Mouse (Mus musculus): Measurements from ENCODE around the gene Ankib1. TPM values are rescaled to one million over a fixed set of nuclear protein-coding genes. Genes with fewer than 3 reads are reported as not detected.
"Not testable (repeated sequence)": the region's sequence is repeated elsewhere in the genome, so short reads cannot be mapped to it uniquely, and the experiment has no call there.

Ankib1 gene
- polyA plus RNA-seq, 1 experiment from 2014 or later: 9.9 TPM

GRCm38 (mm10) chr5:3702180-3702579 is 100.5 kb downstream of the Ankib1 start:
- H3K4me3 ChIP-seq: no peak overlapping the region
- H3K9me3 ChIP-seq: no peaks in the 10 kb centered on the region
- peaks cover 60% of the 10 kb centered on the region for H3K36me3 ChIP-seq (replicated peaks)
- no peak overlapping the region for H3K27ac ChIP-seq
- H3K27me3 ChIP-seq (ENCODE audit: poor library complexity, severe bottlenecking): no peaks in the 10 kb centered on the region
- WGBS: 94% methylated on average over 4 of the region's 4 CpGs
- DNase-seq (ENCODE audit: extremely low spot score, low spot score): no peak
- H3K4me1 ChIP-seq: no peaks in the 10 kb centered on the region

DNA sequence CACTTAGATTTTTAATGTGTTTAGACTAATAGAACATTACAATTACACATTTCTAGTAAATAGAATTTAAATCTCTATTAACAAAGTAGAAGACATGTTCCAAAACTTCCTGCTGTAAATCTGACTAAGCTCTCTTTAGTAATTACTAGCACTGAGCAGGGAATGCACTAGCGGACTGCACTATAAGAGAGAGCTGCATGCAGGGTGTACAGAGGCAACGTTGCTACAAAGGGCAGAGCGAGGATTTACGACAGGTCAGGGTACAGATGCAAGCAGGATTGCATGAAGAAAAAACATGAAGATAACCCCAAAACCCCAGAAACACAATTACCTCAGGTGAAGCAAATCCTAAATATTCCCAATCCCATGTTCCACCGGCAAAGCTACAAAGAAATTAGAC is 102.7 kb downstream of the Ankib1 start:
- Histone ChIP-seq H3K27ac (no peak overlapping the region), H3K36me3 (replicated peaks) (peaks cover 71% of the 10 kb centered on the region), H3K27me3 (ENCODE audit: poor library complexity, severe bottlenecking) (no peaks in the 10 kb centered on the region), H3K9me3 (no peaks in the 10 kb centered on the region), H3K4me3 (no peak overlapping the region), H3K4me1 (no peaks in the 10 kb centered on the region)
- no peak for DNase-seq (ENCODE audit: extremely low spot score, low spot score)
- 94% methylated on average over 5 of the region's 5 CpGs for WGBS

DNA sequence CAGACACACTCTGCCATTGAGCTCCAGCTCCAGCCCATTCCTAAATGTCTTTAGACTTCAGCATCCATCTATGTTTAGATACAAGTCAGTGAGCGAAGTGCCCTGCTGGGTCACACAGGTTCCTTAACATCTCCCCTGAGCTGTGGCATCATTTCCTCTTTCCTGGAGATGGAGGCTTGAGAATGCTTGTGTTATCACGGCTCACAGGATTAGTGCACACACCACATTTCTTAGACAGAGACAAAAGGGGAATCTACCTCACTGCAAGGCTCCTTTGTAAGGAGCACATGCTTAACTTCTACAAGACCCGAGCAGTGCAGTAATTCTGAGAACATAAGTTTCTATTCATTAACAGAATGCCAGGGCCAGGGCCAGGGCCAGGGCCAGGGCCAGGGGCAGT is 106.7 kb downstream of the Ankib1 start:
- no peak for DNase-seq (ENCODE audit: extremely low spot score, low spot score)
- H3K4me3 ChIP-seq: no peak overlapping the region
- WGBS: 81% methylated on average over 3 of the region's 3 CpGs
- no peaks in the 10 kb centered on the region for H3K27me3 ChIP-seq (ENCODE audit: poor library complexity, severe bottlenecking)
- peaks cover 86% of the 10 kb centered on the region for H3K36me3 ChIP-seq (replicated peaks)
- no peaks in the 10 kb centered on the region for H3K9me3 ChIP-seq
- H3K27ac ChIP-seq: no peak overlapping the region
- H3K4me1 ChIP-seq: no peaks in the 10 kb centered on the region

DNA sequence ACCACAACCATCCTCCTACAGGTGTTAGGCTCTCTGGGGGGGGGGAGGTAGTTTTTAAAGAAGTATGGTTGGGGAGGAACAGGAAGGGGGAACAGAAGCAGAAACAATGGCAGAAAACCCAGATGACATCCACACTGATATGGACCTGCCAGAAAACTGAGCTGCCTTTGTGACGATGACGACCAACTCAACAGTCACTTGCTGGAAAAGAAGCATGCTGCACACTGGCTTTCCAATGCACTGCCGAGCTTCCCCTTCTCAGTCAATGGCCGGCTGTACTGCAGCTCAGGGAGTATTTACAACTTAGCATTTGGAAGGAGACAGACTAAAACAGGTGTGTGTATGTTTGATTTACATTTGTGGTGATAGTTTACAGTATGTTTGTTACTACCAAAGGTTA is 107.5 kb downstream of the Ankib1 start:
- Histone ChIP-seq H3K27ac (no peak overlapping the region), H3K36me3 (replicated peaks) (peaks cover 80% of the 10 kb centered on the region), H3K4me1 (no peaks in the 10 kb centered on the region), H3K4me3 (no peak overlapping the region), H3K27me3 (ENCODE audit: poor library complexity, severe bottlenecking) (no peaks in the 10 kb centered on the region), H3K9me3 (no peaks in the 10 kb centered on the region)
- no peak for DNase-seq (ENCODE audit: extremely low spot score, low spot score)
- WGBS: 90% methylated on average over 4 of the region's 4 CpGs

DNA sequence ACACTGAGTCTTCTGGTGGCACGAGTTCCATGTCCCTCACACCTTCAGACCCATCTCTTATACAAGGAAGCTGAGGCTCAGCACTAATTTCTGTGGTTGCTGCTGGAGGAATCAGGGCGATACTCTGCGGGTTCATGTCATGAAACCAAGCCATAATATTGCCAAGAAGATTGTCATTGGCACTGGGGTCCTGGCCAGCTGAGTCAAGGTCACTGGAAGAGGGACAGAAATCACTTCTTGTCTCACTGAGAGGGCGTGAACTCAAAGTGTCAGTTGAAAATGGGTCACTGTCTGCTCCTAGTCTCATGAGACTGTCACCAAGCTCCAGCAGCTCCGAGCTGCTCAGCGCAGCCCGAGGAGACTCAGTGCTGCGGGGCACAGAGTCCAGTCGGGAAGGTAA is 109.8 kb downstream of the Ankib1 start:
- no peak overlapping the region for H3K4me3 ChIP-seq
- DNase-seq (ENCODE audit: extremely low spot score, low spot score): no peak
- no peaks in the 10 kb centered on the region for H3K27me3 ChIP-seq (ENCODE audit: poor library complexity, severe bottlenecking)
- H3K27ac ChIP-seq: no peak overlapping the region
- H3K4me1 ChIP-seq: no peaks in the 10 kb centered on the region
- H3K9me3 ChIP-seq: no peaks in the 10 kb centered on the region
- 97% methylated on average over 9 of the region's 9 CpGs for WGBS
- peaks cover 81% of the 10 kb centered on the region for H3K36me3 ChIP-seq (replicated peaks)

DNA sequence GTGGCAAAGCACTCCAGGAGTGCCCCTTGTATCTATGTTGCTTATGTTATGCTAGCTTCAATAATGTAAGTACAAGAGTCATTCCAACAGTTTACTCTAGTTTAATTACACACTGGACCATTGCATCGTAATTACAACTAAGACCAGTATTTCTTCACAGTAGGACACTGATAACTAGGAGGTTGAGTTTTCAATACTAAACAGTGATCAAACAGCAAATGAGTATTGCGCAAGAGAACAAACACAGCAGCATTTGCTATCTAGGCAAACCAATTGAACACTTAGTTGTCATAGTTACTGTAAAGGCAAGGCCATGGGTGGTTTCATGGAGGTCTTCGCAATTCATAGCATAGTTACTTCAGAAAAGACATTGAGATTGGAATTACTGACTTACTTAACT is 111.4 kb downstream of the Ankib1 start:
- 94% methylated on average over 3 of the region's 3 CpGs for WGBS
- H3K27ac ChIP-seq: no peak overlapping the region
- no peak for DNase-seq (ENCODE audit: extremely low spot score, low spot score)
- H3K27me3 ChIP-seq (ENCODE audit: poor library complexity, severe bottlenecking): no peaks in the 10 kb centered on the region
- peaks cover 68% of the 10 kb centered on the region for H3K36me3 ChIP-seq (replicated peaks)
- no peaks in the 10 kb centered on the region for H3K9me3 ChIP-seq
- no peak overlapping the region for H3K4me3 ChIP-seq
- no peaks in the 10 kb centered on the region for H3K4me1 ChIP-seq

DNA sequence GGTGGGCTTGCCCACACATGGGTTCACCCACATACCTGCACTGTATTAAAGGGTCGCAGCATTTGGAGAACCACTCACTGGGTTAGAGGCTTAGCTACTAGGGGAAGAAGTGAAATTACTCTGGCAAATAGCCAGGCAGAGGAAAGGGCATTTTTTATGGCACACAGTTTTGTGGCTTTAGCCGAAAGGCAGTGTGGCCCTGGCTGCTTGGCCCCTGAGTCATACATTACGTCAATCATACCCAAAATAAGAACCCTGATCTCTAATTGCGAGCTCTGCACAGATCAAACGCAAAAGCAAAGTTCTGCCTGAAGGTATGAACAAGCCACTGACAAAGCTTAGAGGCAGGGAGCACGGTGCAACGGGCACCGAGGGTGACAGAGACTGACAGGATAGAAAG is 114.4 kb downstream of the Ankib1 start:
- WGBS: 93% methylated on average over 8 of the region's 8 CpGs
- no peak overlapping the region for H3K27ac ChIP-seq
- H3K4me3 ChIP-seq: no peak overlapping the region
- H3K27me3 ChIP-seq (ENCODE audit: poor library complexity, severe bottlenecking): no peaks in the 10 kb centered on the region
- peaks cover 40% of the 10 kb centered on the region for H3K36me3 ChIP-seq (replicated peaks)
- H3K9me3 ChIP-seq: no peaks in the 10 kb centered on the region
- DNase-seq (ENCODE audit: extremely low spot score, low spot score): no peak
- H3K4me1 ChIP-seq: 0 out of 2 replicates have a peak, but pooled peaks cover 6% of the 10 kb centered on the region

DNA sequence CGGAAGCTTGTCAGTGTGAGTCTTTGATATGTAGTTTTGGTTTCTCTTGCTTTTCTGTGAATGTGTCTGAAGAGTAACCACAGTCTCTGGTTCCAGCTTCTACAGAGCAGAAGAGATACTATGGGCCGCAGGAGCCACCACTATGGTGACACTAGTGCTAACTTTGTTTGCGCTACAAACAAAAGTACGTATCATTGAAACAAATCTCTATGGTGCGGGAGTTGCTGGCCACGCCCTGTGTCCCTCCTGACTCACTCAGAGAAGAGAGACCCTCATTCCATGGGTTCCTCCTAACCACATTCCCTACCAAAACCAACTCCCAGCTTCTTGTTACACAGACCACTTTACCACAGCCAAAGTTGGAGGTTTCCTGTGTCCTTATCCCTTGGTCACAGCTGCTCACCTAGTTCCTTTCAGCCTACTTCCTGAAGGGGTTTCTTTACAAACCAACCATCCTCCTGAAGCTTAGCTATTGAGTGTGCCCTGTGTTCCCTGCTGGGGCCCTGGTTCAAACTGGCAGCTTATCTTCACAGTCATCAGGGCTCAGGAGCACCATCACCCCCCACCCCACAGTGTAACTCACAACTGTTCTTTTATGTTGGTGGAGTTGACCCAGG is 132.7 kb downstream of the Ankib1 start:
- no peaks in the 10 kb centered on the region for H3K4me1 ChIP-seq
- DNase-seq (ENCODE audit: extremely low spot score, low spot score): no peak
- 93% methylated on average over 6 of the region's 6 CpGs for WGBS
- H3K27me3 ChIP-seq (ENCODE audit: poor library complexity, severe bottlenecking): no peaks in the 10 kb centered on the region
- no peaks in the 10 kb centered on the region for H3K36me3 ChIP-seq (replicated peaks)
- no peaks in the 10 kb centered on the region for H3K9me3 ChIP-seq
- no peak overlapping the region for H3K27ac ChIP-seq
- H3K4me3 ChIP-seq: no peak overlapping the region

DNA sequence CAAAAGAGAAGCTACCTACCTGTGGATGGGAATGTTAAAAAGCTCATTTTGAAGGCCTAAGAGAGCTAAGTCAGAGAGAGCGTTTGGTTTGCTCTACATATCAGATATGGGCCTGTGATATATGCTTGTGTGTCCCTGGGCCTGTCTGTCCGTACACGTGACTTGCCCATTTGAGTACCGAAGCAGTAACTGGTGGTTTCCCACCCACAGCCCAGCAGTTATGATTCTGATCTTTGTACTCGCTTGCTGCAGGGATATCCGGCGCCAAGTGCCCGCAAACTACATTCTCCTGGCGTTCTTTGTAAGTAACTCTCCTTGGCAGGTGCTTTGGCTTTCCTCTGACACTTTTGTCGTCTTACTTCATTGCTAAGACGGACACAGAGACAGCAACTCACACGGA is 136.1 kb downstream of the Ankib1 start:
- no peak overlapping the region for H3K4me3 ChIP-seq
- no peaks in the 10 kb centered on the region for H3K27me3 ChIP-seq (ENCODE audit: poor library complexity, severe bottlenecking)
- DNase-seq (ENCODE audit: extremely low spot score, low spot score): no peak
- no peaks in the 10 kb centered on the region for H3K4me1 ChIP-seq
- 87% methylated on average over 12 of the region's 12 CpGs for WGBS
- H3K9me3 ChIP-seq: no peaks in the 10 kb centered on the region
- H3K27ac ChIP-seq: no peak overlapping the region
- H3K36me3 ChIP-seq (replicated peaks): no peaks in the 10 kb centered on the region

DNA sequence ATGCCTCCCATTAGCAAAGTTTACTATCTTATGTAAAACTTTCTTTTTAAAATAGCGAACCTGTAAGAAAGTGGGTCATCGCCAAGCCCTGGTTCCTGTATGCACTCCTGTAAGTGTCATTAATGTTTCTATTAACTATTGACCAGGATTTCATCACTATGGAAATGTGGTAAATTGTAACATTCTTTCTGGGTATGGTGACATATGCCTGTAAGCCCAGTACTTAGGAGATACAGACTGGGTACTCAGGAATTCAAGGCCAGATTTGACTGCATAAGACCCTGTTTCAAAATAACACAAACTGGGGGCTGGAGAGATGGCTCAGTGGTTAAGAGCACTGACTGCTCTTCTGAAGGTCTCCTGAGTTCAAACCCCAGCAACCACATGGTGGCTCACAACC is 137.5 kb downstream of the Ankib1 start:
- 96% methylated on average over 2 of the region's 2 CpGs for WGBS
- Histone ChIP-seq H3K4me1 (no peaks in the 10 kb centered on the region), H3K27ac (no peak overlapping the region), H3K9me3 (no peaks in the 10 kb centered on the region), H3K27me3 (ENCODE audit: poor library complexity, severe bottlenecking) (no peaks in the 10 kb centered on the region), H3K4me3 (no peak overlapping the region), H3K36me3 (replicated peaks) (no peaks in the 10 kb centered on the region)
- no peak for DNase-seq (ENCODE audit: extremely low spot score, low spot score)

DNA sequence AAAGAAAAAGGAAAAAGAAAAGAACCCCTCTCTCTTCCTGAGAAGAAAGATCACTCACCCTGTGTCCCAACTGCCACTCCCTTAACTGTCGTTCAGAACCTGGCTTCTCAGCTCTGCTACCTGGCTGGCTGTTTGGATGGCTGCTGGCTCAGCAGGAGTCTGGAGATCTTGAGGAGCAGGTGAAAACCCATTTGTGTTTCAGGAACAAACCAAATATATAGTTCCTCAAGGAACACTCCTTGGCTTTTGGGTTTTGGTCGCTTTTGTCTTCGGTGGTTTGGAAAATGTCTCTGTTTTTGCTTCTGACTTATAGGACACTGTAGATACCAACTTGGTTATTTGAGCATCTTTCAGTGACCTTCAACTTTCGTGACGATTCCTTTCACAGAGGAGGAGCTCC is 145.6 kb downstream of the Ankib1 start, which contains the start of gene Gatad1:
Gatad1 (minus strand) TSS at position 101 of the 400 bp plus-strand sequence.
- H3K36me3 ChIP-seq (replicated peaks): no peaks in the 10 kb centered on the region
- no peaks in the 10 kb centered on the region for H3K9me3 ChIP-seq
- 89% methylated on average over 5 of the region's 5 CpGs for WGBS
- H3K27me3 ChIP-seq (ENCODE audit: poor library complexity, severe bottlenecking): no peaks in the 10 kb centered on the region
- no peak for DNase-seq (ENCODE audit: extremely low spot score, low spot score)
- H3K4me3 ChIP-seq: no peak within 1 kb of the TSS
- H3K4me1 ChIP-seq: no peaks in the 10 kb centered on the region
- H3K27ac ChIP-seq: no peak within 1 kb of the TSS

DNA sequence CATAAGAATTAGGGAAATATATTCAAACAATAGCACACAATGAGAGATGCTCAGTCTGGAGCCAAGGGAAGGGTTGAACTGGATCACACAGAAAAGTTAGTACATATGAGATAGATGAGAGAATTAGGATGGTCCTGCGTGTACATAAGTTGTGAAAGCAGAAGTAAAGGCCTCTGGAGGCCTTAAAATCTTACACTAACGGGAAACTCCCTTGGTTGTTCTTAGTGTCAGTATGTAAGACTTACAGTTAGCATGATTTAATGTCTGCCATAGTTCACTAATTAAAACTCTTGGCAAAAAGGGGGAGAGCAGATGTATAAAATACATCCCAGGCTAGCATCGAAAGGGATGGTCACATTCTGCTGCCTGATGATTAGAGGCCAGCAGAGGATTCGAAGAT is 148.9 kb downstream of the Ankib1 start:
- H3K4me3 ChIP-seq: no peak overlapping the region
- no peak overlapping the region for H3K27ac ChIP-seq
- no peaks in the 10 kb centered on the region for H3K4me1 ChIP-seq
- DNase-seq (ENCODE audit: extremely low spot score, low spot score): no peak
- no peaks in the 10 kb centered on the region for H3K9me3 ChIP-seq
- 93% methylated on average over 4 of the region's 4 CpGs for WGBS
- H3K36me3 ChIP-seq (replicated peaks): no peaks in the 10 kb centered on the region
- no peaks in the 10 kb centered on the region for H3K27me3 ChIP-seq (ENCODE audit: poor library complexity, severe bottlenecking)

- not testable (repeated sequence) for H3K4me3 ChIP-seq
These were observed 149.7 kb downstream of the Ankib1 start for GRCm38 (mm10) chr5:3652903-3653575.

More at GRCm38 (mm10) chr5:3652903-3653575, 149.7 kb downstream of the Ankib1 start:
- H3K36me3 ChIP-seq (replicated peaks); H3K4me1 ChIP-seq; H3K27me3 ChIP-seq (ENCODE audit: poor library complexity, severe bottlenecking); H3K27ac ChIP-seq; H3K9me3 ChIP-seq; DNase-seq (ENCODE audit: extremely low spot score, low spot score): not testable (repeated sequence)
- WGBS: 96% methylated on average over 19 of the region's 25 CpGs

Data from forebrain, embryonic 10.5 days (tissue).